Mouse (Mus musculus) liver, postnatal 0 days (tissue): ENCODE results near the gene C1qtnf2. TPM values are rescaled to one million over a fixed set of nuclear protein-coding genes. Genes with fewer than 3 reads are reported as not detected.

ENCODE experiments used
- ATAC-seq: fragments of 200-750 bp; cut with Nextera tagmentation; 2 replicates; pipeline ENCODE4 v1.8.0; 2017; ENCODE audit warnings: mild to moderate bottlenecking, moderate library complexity
- DNase-seq: peaks from one replicate; pipeline ENCODE4 v3.0.0-alpha.2; 2016
- H3K27ac ChIP-seq: fragments of 300-500 bp; sonication (generic); 2 replicates; pipeline ENCODE4 v1.5.1; 2014; ENCODE audit warnings: antibody characterized with exemption, moderate library complexity, mild to moderate bottlenecking, low read depth
- H3K27me3 ChIP-seq: fragments of 300-500 bp; sonication (generic); 2 replicates; pipeline ENCODE4 v1.6.1; 2014; ENCODE audit warnings: low read length, control low read depth, mixed read lengths; ENCODE audit not compliant: insufficient read depth
- H3K36me3 ChIP-seq: fragments of 300-500 bp; sonication (generic); replicated peaks from 2 replicates; pipeline ENCODE4 v1.6.1; 2014; ENCODE audit warnings: mild to moderate bottlenecking, control low read depth, low read length, moderate library complexity, mixed read lengths; ENCODE audit not compliant: insufficient read depth
- H3K4me1 ChIP-seq: fragments of 300-500 bp; sonication (generic); 2 replicates; pipeline ENCODE4 v1.6.1; 2014; ENCODE audit warnings: antibody characterized with exemption, mild to moderate bottlenecking, control low read depth; ENCODE audit not compliant: insufficient read depth
- H3K4me2 ChIP-seq: fragments of 300-500 bp; sonication (generic); 2 replicates; pipeline ENCODE4 v1.6.1; 2014; ENCODE audit warnings: low read depth, mild to moderate bottlenecking, low read length, moderate library complexity, mixed read lengths
- H3K4me3 ChIP-seq: fragments of 300-500 bp; sonication (generic); 2 replicates; pipeline ENCODE4 v1.5.1; 2014; ENCODE audit warnings: low read depth, low read length
- H3K9ac ChIP-seq: fragments of 300-500 bp; sonication (generic); replicated peaks from 2 replicates; pipeline ENCODE4 v1.6.1; 2014; ENCODE audit warnings: mild to moderate bottlenecking, moderate library complexity
- H3K9me3 ChIP-seq: fragments of 300-500 bp; sonication (generic); 2 replicates; pipeline ENCODE4 v1.6.1; 2016; ENCODE audit warnings: mild to moderate bottlenecking, control low read depth, low read length, mixed read lengths
- CTCF ChIP-seq: sonication (generic); IDR thresholded peaks from 2 replicates; pipeline ENCODE4 v1.5.1; 2016; ENCODE audit warnings: antibody characterized with exemption, low read depth
- EP300 ChIP-seq: IDR thresholded peaks from 2 replicates; pipeline ENCODE4 v1.6.1; 2016; ENCODE audit warnings: antibody characterized with exemption, low read depth, mild to moderate bottlenecking
- WGBS: fragments of 180-500 bp; shearing (Covaris S2); extraction: QIAGEN DNeasy Blood & Tissue Kit; methylation state at CpG from one replicate; pipeline ENCODE4 v1.1.7; 2014; ENCODE audit not compliant: insufficient replicate concordance; 5-methylcytosine and 5-hydroxymethylcytosine counted together
- polyA plus RNA-seq: library from polyadenylated mRNA; unstranded; fragments of >200 nt; fragmentation: Nextera tagmentation; extraction: Ambion mirVana; gene quantifications from 2 replicates; pipeline ENCODE4 v1.2.1, GENCODE M21; 2015

C1qtnf2 gene
- polyA plus RNA-seq, 1 experiment from 2014 or later = 2.5 TPM

GRCm38 (mm10) chr11:43481672-43482522 lies 7.8 kb downstream of the C1qtnf2 start:
- no peak overlapping the region for H3K9ac ChIP-seq
- ATAC-seq (no peak), DNase-seq (no peak)
- 65% methylated on average over 3 of the region's 3 CpGs for WGBS
- H3K4me3 ChIP-seq = no peak overlapping the region
- H3K36me3 ChIP-seq = no peaks in the 10 kb centered on the region
- H3K27me3 ChIP-seq = no peaks in the 10 kb centered on the region
- H3K9me3 ChIP-seq = no peaks in the 10 kb centered on the region
- no peaks in the 10 kb centered on the region; the same call in 1 of the 2 replicates for H3K4me1 ChIP-seq
- no peak for TF ChIP-seq EP300
- TF ChIP-seq CTCF = no peak
- H3K4me2 ChIP-seq = no peak overlapping the region
- H3K27ac ChIP-seq = no peak overlapping the region

- no peak for DNase-seq
- no peaks in the 10 kb centered on the region for H3K27me3 ChIP-seq
- H3K27ac ChIP-seq = peak overlapping the region; percentile 55; the same call in 1 of the 2 replicates
- no peak overlapping the region for H3K9ac ChIP-seq
- H3K4me2 ChIP-seq = no peak overlapping the region
- ATAC-seq = no peak
- WGBS = 49% methylated on average over 6 of the region's 6 CpGs
- H3K4me1 ChIP-seq = no peaks in the 10 kb centered on the region; the same call in 1 of the 2 replicates
- no peaks in the 10 kb centered on the region for H3K9me3 ChIP-seq
- no peaks in the 10 kb centered on the region for H3K36me3 ChIP-seq
- H3K4me3 ChIP-seq = no peak overlapping the region
- TF ChIP-seq CTCF = no peak
- no peak for TF ChIP-seq EP300
These were observed 9.2 kb downstream of the C1qtnf2 start for GRCm38 (mm10) chr11:43483122-43483792.

GRCm38 (mm10) chr11:43484057-43484456 lies 10.0 kb downstream of the C1qtnf2 start:
- ATAC-seq (no peak), DNase-seq (no peak)
- no peak overlapping the region for H3K4me2 ChIP-seq
- H3K9ac ChIP-seq = no peak overlapping the region
- H3K27me3 ChIP-seq = no peaks in the 10 kb centered on the region
- no peak for TF ChIP-seq EP300
- TF ChIP-seq CTCF = no peak
- H3K36me3 ChIP-seq = no peaks in the 10 kb centered on the region
- 66% methylated on average over 4 of the region's 4 CpGs for WGBS
- H3K4me3 ChIP-seq = no peak overlapping the region
- no peaks in the 10 kb centered on the region; the same call in 1 of the 2 replicates for H3K4me1 ChIP-seq
- H3K27ac ChIP-seq = no peak overlapping the region
- no peaks in the 10 kb centered on the region for H3K9me3 ChIP-seq

- DNase-seq (no peak), ATAC-seq (no peak)
- no peak overlapping the region for H3K4me3 ChIP-seq
- H3K36me3 ChIP-seq = no peaks in the 10 kb centered on the region
- no peaks in the 10 kb centered on the region for H3K27me3 ChIP-seq
- no peak overlapping the region for H3K27ac ChIP-seq
- TF ChIP-seq CTCF = no peak
- TF ChIP-seq EP300 = no peak
- no peak overlapping the region for H3K4me2 ChIP-seq
- H3K4me1 ChIP-seq = no peaks in the 10 kb centered on the region; the same call in 1 of the 2 replicates
- 39% methylated on average over 11 of the region's 11 CpGs for WGBS
- H3K9ac ChIP-seq = no peak overlapping the region
- no peaks in the 10 kb centered on the region for H3K9me3 ChIP-seq
These were observed 10.6 kb downstream of the C1qtnf2 start for GRCm38 (mm10) chr11:43484652-43485051.

GRCm38 (mm10) chr11:43485855-43486254 lies 11.8 kb downstream of the C1qtnf2 start:
- Histone ChIP-seq H3K27ac (no peak overlapping the region), H3K27me3 (no peaks in the 10 kb centered on the region), H3K9ac (no peak overlapping the region), H3K4me1 (no peaks in the 10 kb centered on the region; the same call in 1 of the 2 replicates), H3K4me3 (no peak overlapping the region), H3K4me2 (no peak overlapping the region), H3K9me3 (no peaks in the 10 kb centered on the region), H3K36me3 (no peaks in the 10 kb centered on the region)
- TF ChIP-seq EP300 (no peak), CTCF (no peak)
- WGBS = 84% methylated on average over 9 of the region's 9 CpGs
- no peak for DNase-seq
- ATAC-seq = no peak

- no peak overlapping the region for H3K27ac ChIP-seq
- ATAC-seq (no peak), DNase-seq (peak; percentile 81)
- H3K4me1 ChIP-seq = no peaks in the 10 kb centered on the region
- no peaks in the 10 kb centered on the region for H3K27me3 ChIP-seq
- H3K9me3 ChIP-seq = no peaks in the 10 kb centered on the region
- 29% methylated on average over 7 of the region's 7 CpGs for WGBS
- H3K4me3 ChIP-seq = no peak overlapping the region
- H3K9ac ChIP-seq = no peak overlapping the region
- no peak overlapping the region for H3K4me2 ChIP-seq
- TF ChIP-seq CTCF (peak; percentile 96), EP300 (no peak)
- H3K36me3 ChIP-seq = no peaks in the 10 kb centered on the region
These were observed 18.6 kb downstream of the C1qtnf2 start for GRCm38 (mm10) chr11:43492663-43493062.
